10 mouse cellular contexts compared by ENCODE assay signal in genomic region chr1:156710472-156711098, GRCm38 (mm10). TPM values are rescaled to one million over a fixed set of nuclear protein-coding genes. Genes with fewer than 3 reads are reported as not detected.
DNase-seq lines count a peak whose midpoint lies in the region; ATAC-seq and TF ChIP-seq lines count a peak whose summit lies in the region.
"Had no signal": no experiment of that assay in that cellular context is flagged by ENCODE, and none has a peak within 500 bp of the region (broad histone marks: within the 10 kb centered on the region; RNA-seq: fewer than 3 reads in every experiment).

No protein-coding gene starts in this region.

- no peak overlapping the region for H3K4me3 ChIP-seq in forebrain, postnatal 0 days (ENCODE audit: low read depth, low read length)
- no peak overlapping the region for H3K4me3 ChIP-seq in forebrain, embryonic 15.5 days
- no peak overlapping the region for H3K4me3 ChIP-seq in lung, embryonic 14.5 days (ENCODE audit: low read depth, low read length)
- H3K4me3 ChIP-seq in stomach, embryonic 16.5 days (replicated peaks; ENCODE audit: low read length), result no peak overlapping the region
- H3K4me3 ChIP-seq: liver, embryonic 12.5 days had no signal

- H3K27ac ChIP-seq in forebrain, postnatal 0 days (ENCODE audit: low read depth, low read length), result no peak overlapping the region
- no peak overlapping the region for H3K27ac ChIP-seq in forebrain, embryonic 15.5 days (replicated peaks)
- no peak overlapping the region for H3K27ac ChIP-seq in lung, embryonic 14.5 days (ENCODE audit: low read depth)
- peak overlapping the region; percentile 77 for H3K27ac ChIP-seq in stomach, embryonic 16.5 days (ENCODE audit: low read length)
- H3K27ac ChIP-seq: liver, embryonic 12.5 days had no signal

- peak; percentile 55 for ATAC-seq in forebrain, postnatal 0 days
- ATAC-seq in forebrain, embryonic 15.5 days (replicated peaks), result no peak
- ATAC-seq in lung, embryonic 14.5 days (ENCODE audit: insufficient read depth), result no peak
- peak; percentile 95 for ATAC-seq in granulocyte monocyte progenitor cell, adult 5-6 weeks (replicated peaks; ENCODE audit: poor library complexity, severe bottlenecking)
- ATAC-seq in stomach, embryonic 16.5 days (ENCODE audit: insufficient read depth, low FRiP score), result peak; percentile 69; the same call in 1 of the 2 replicates
- ATAC-seq: liver, embryonic 12.5 days had no signal

- TF ChIP-seq CTCF in forebrain, postnatal 0 days (IDR thresholded peaks at IDR 0.05; ENCODE audit: low read depth), result no peak
- no peak for TF ChIP-seq CTCF in lung, embryonic 14.5 days (IDR thresholded peaks at IDR 0.05; ENCODE audit: low read depth)

- H3K27me3 ChIP-seq in forebrain, postnatal 0 days (ENCODE audit: insufficient read depth, low read length), result no peaks in the 10 kb centered on the region
- no peaks in the 10 kb centered on the region for H3K27me3 ChIP-seq in forebrain, embryonic 15.5 days
- H3K27me3 ChIP-seq in lung, embryonic 14.5 days (ENCODE audit: insufficient read depth, low read length), result no peaks in the 10 kb centered on the region
- no peaks in the 10 kb centered on the region for H3K27me3 ChIP-seq in stomach, embryonic 16.5 days (ENCODE audit: control insufficient read depth, insufficient read depth, low read length)
- H3K27me3 ChIP-seq: liver, embryonic 12.5 days had no signal

- H3K36me3 ChIP-seq in forebrain, postnatal 0 days (ENCODE audit: insufficient read depth), result no peaks in the 10 kb centered on the region
- H3K36me3 ChIP-seq in forebrain, embryonic 15.5 days, result peaks cover 3% of the 10 kb centered on the region; the same call in 1 of the 2 replicates
- H3K36me3 ChIP-seq in lung, embryonic 14.5 days (ENCODE audit: insufficient read depth), result 0 out of 2 replicates have a peak, but pooled peaks cover 4% of the 10 kb centered on the region
- H3K36me3 ChIP-seq in stomach, embryonic 16.5 days (ENCODE audit: control insufficient read depth, insufficient read depth, low read length), result no peaks in the 10 kb centered on the region

- no peaks in the 10 kb centered on the region for H3K9me3 ChIP-seq in forebrain, postnatal 0 days (ENCODE audit: low read length)
- H3K9me3 ChIP-seq in forebrain, embryonic 15.5 days, result no peaks in the 10 kb centered on the region
- no peaks in the 10 kb centered on the region for H3K9me3 ChIP-seq in lung, embryonic 14.5 days (ENCODE audit: low read depth, low read length)
- no peaks in the 10 kb centered on the region for H3K9me3 ChIP-seq in stomach, embryonic 16.5 days (replicated peaks; ENCODE audit: control insufficient read depth, low read length)
- H3K9me3 ChIP-seq: liver, embryonic 12.5 days had no signal

- DNase-seq in forebrain, postnatal 0 days, result no peak
- peak; percentile 23 for DNase-seq in lung, embryonic 14.5 days
- DNase-seq in lung, postnatal 25 days (ENCODE audit: low spot score), result no peak
- no peak for DNase-seq in gastrocnemius, postnatal 10 days
- DNase-seq in cerebellum, adult 9-11 months, result no peak
- DNase-seq: kidney, adult 9 months had no signal

- WGBS in forebrain, postnatal 0 days, result 49% methylated on average over 10 of the region's 10 CpGs
- 50% methylated on average over 10 of the region's 10 CpGs for WGBS in forebrain, embryonic 15.5 days
- WGBS in lung, embryonic 14.5 days, result 38% methylated on average over 10 of the region's 10 CpGs
- 53% methylated on average over 10 of the region's 10 CpGs for WGBS in stomach, embryonic 16.5 days

- H3K9ac ChIP-seq in forebrain, postnatal 0 days, result no peak overlapping the region
- H3K9ac ChIP-seq in forebrain, embryonic 15.5 days (replicated peaks), result no peak overlapping the region
- 0 out of 2 replicates have a peak overlapping the region, but pooled peaks have one; percentile 3 for H3K9ac ChIP-seq in lung, embryonic 14.5 days
- H3K9ac ChIP-seq in stomach, embryonic 16.5 days (ENCODE audit: low read length), result no peak overlapping the region
- H3K9ac ChIP-seq: liver, embryonic 12.5 days had no signal

- no peaks in the 10 kb centered on the region; the same call in 1 of the 2 replicates for H3K4me1 ChIP-seq in forebrain, postnatal 0 days (ENCODE audit: insufficient read depth)
- peaks cover 6% of the 10 kb centered on the region; the same call in 1 of the 2 replicates for H3K4me1 ChIP-seq in forebrain, embryonic 15.5 days
- H3K4me1 ChIP-seq in lung, embryonic 14.5 days (ENCODE audit: insufficient read depth), result no peaks in the 10 kb centered on the region
- H3K4me1 ChIP-seq in stomach, embryonic 16.5 days (ENCODE audit: control insufficient read depth, insufficient read depth, low read length), result peaks cover 8% of the 10 kb centered on the region; the same call in 1 of the 2 replicates

- no peak overlapping the region for H3K4me2 ChIP-seq in forebrain, postnatal 0 days (ENCODE audit: low read depth)
- H3K4me2 ChIP-seq in forebrain, embryonic 15.5 days (replicated peaks), result no peak overlapping the region
- no peak overlapping the region for H3K4me2 ChIP-seq in lung, embryonic 14.5 days
- 0 out of 2 replicates have a peak overlapping the region, but pooled peaks have one; percentile 2 for H3K4me2 ChIP-seq in stomach, embryonic 16.5 days (ENCODE audit: low read depth, low read length)
- H3K4me2 ChIP-seq: liver, embryonic 12.5 days had no signal

RNA-seq across cellular contexts. Expression of gene Fam20b, which starts 8.3 kb away (rescaled TPM):
- total RNA-seq in forebrain, postnatal 0 days (2014; rRNA removed), result 60.6 and 68.1 TPM in 2 replicates
- 21.0 and 30.4 TPM in 2 replicates for polyA plus RNA-seq in forebrain, postnatal 0 days (2015; fragmentation: Nextera tagmentation; extraction: Ambion mirVana)
- 26.2 and 27.8 TPM in 2 replicates for polyA plus RNA-seq in forebrain, embryonic 15.5 days (2015; fragmentation: Nextera tagmentation; extraction: Ambion mirVana)
- 29.5 and 31.1 TPM in 2 replicates for polyA plus RNA-seq in lung, embryonic 14.5 days (2014; fragmentation: Nextera tagmentation; extraction: Ambion mirVana)
- total RNA-seq in granulocyte monocyte progenitor cell, adult 5-6 weeks (2014; fragmentation: Nextera tagmentation), result 18.6 and 30.9 TPM in 2 replicates
- total RNA-seq in granulocyte monocyte progenitor cell, adult 5-6 weeks (2017), result 44.5 and 47.2 TPM in 2 replicates
- 33.2 and 37.1 TPM in 2 replicates for polyA plus RNA-seq in stomach, embryonic 16.5 days (2015; fragmentation: Nextera tagmentation; extraction: Ambion mirVana)
- 10 to 100 TPM; 29.7 to 31.6 TPM for total RNA-seq in gastrocnemius, postnatal 10 days (2021)

RNA-seq across cellular contexts. Expression of gene Tor3a, which starts 36.4 kb away (rescaled TPM):
- 1.5 and 4.5 TPM in 2 replicates for total RNA-seq in forebrain, postnatal 0 days (2014; rRNA removed)
- polyA plus RNA-seq in forebrain, postnatal 0 days (2015; fragmentation: Nextera tagmentation; extraction: Ambion mirVana), result 4.0 and 4.4 TPM in 2 replicates
- 3.9 and 4.0 TPM in 2 replicates for polyA plus RNA-seq in forebrain, embryonic 15.5 days (2015; fragmentation: Nextera tagmentation; extraction: Ambion mirVana)
- polyA plus RNA-seq in lung, embryonic 14.5 days (2014; fragmentation: Nextera tagmentation; extraction: Ambion mirVana), result 8.3 and 8.7 TPM in 2 replicates
- total RNA-seq in granulocyte monocyte progenitor cell, adult 5-6 weeks (2014; fragmentation: Nextera tagmentation), result 35.6 and 40.0 TPM in 2 replicates
- total RNA-seq in granulocyte monocyte progenitor cell, adult 5-6 weeks (2017), result 33.5 and 33.6 TPM in 2 replicates
- 14.6 and 19.2 TPM in 2 replicates for polyA plus RNA-seq in stomach, embryonic 16.5 days (2015; fragmentation: Nextera tagmentation; extraction: Ambion mirVana)
- total RNA-seq in gastrocnemius, postnatal 10 days (2021), result 1 to 10 TPM; 7.0 to 8.0 TPM

Comparison
In these comparisons a context has a peak if more than half of its experiments do, and no peak if none do; other contexts are left out.
1. ATAC-seq: peak in forebrain, postnatal 0 days (single experiment), granulocyte monocyte progenitor cell, adult 5-6 weeks (single experiment) and stomach, embryonic 16.5 days (single experiment); none in forebrain, embryonic 15.5 days (single experiment) and lung, embryonic 14.5 days (single experiment).